Mouse (Mus musculus) cerebellum, adult 2 months (tissue): ENCODE measurements around the gene Taldo1.
"Not testable (repeated sequence)": the region's sequence is repeated elsewhere in the genome, so short reads cannot be mapped to it uniquely, and the experiment has no call there.

Experiments
- CTCF ChIP-seq: fragments of 200-500 bp; IDR thresholded peaks from 2 replicates; pipeline ENCODE4 v1.5.1; 2011; ENCODE audit warnings: low read depth, mild to moderate bottlenecking, control low read depth, low read length, moderate library complexity, borderline replicate concordance; ENCODE audit not compliant: insufficient read depth
- POLR2A ChIP-seq: fragments of 200-500 bp; IDR thresholded peaks from 2 replicates; pipeline ENCODE4 v1.6.1; 2011; ENCODE audit warnings: low read length, control low read depth, borderline replicate concordance; ENCODE audit not compliant: insufficient read depth

GRCm38 (mm10) chr7:141407670-141408069, 15.7 kb downstream of the Taldo1 start:
- TF ChIP-seq CTCF, POLR2A: not testable (repeated sequence)
